Mouse (Mus musculus) kidney, adult 2 months (tissue): ENCODE measurements at regions not wholly inside any gene's neighbourhood (a gene's known extent, or its start where the extent isn't known, plus 50 kb on each side); places are given as distances from the start of the nearest gene placed in this dataset.

Source experiments
- CTCF ChIP-seq: fragments of 200-500 bp; conservative IDR thresholded peaks from 2 replicates; pipeline ENCODE4 v1.5.1; 2011; ENCODE audit warnings: low read depth, mild to moderate bottlenecking, control low read depth, low read length, moderate library complexity, mixed read lengths; ENCODE audit not compliant: insufficient read depth, insufficient read length
- POLR2A ChIP-seq: fragments of 200-500 bp; IDR thresholded peaks from one replicate; pipeline ENCODE4 v1.6.1; 2011; ENCODE audit warnings: low read depth, low read length, control low read depth

DNA sequence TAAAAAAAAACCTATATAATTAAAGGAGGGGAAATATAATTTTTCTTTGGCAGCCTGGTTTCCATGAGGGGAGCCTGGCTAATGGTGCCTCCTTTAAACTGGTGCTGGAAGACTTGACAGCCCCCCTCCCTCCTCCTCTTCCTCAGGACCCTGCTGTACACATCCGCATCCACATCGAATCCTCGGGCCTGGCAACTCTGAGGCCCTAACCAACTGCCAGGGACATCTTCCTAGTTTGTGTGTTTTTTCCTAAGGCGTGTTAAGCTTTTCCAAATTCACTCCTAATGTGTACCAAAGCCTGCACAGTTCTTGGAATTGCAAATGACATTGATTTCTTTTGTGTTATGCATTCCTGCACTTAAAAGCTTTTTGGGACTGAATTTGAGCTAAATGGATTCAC is 236.4 kb upstream of the Ccdc122 start:
- TF ChIP-seq CTCF = no peak
- no peak for TF ChIP-seq POLR2A
